Mouse (Mus musculus) cortical plate, adult 2 months (tissue): ENCODE measurements at regions not wholly inside any gene's neighbourhood (a gene's known extent, or its start where the extent isn't known, plus 50 kb on each side); places are given as distances from the start of the nearest gene placed in this dataset.

Experiments
- H3K27ac ChIP-seq: fragments of 200-500 bp; 2 replicates; pipeline ENCODE4 v1.5.1; 2012; ENCODE audit warnings: low read length, control low read depth, inconsistent platforms; ENCODE audit not compliant: insufficient read depth
- H3K4me1 ChIP-seq: fragments of 200-500 bp; 2 replicates; pipeline ENCODE4 v1.6.1; 2011; ENCODE audit warnings: low read length; ENCODE audit not compliant: control insufficient read depth, insufficient read depth
- H3K4me3 ChIP-seq: fragments of 200-500 bp; 2 replicates; pipeline ENCODE4 v1.5.1; 2011; ENCODE audit warnings: mild to moderate bottlenecking, low read length, control low read depth; ENCODE audit not compliant: insufficient read depth
- CTCF ChIP-seq: fragments of 200-500 bp; IDR thresholded peaks from 2 replicates; pipeline ENCODE4 v1.5.1; 2011; ENCODE audit warnings: mild to moderate bottlenecking, control low read depth, low read length; ENCODE audit not compliant: insufficient read depth; ENCODE audit errors: extremely low read depth
- POLR2A ChIP-seq: fragments of 200-500 bp; IDR thresholded peaks from 2 replicates; pipeline ENCODE4 v1.6.1; 2011; ENCODE audit warnings: mild to moderate bottlenecking, low read length, control low read depth; ENCODE audit not compliant: insufficient read depth; ENCODE audit errors: extremely low read depth

GRCm38 (mm10) chr10:116654091-116654490 lies 72.8 kb upstream of the Cnot2 start:
- Histone ChIP-seq H3K4me1 (no peaks in the 10 kb centered on the region), H3K27ac (no peak overlapping the region), H3K4me3 (no peak overlapping the region)
- TF ChIP-seq CTCF (no peak), POLR2A (no peak)

GRCm38 (mm10) chr10:116653511-116653945 lies 72.2 kb upstream of the Cnot2 start:
- Histone ChIP-seq H3K4me3 (no peak overlapping the region), H3K27ac (no peak overlapping the region), H3K4me1 (no peaks in the 10 kb centered on the region)
- TF ChIP-seq POLR2A = no peak
- TF ChIP-seq CTCF = peak; percentile 29

- TF ChIP-seq CTCF = no peak
- TF ChIP-seq POLR2A = no peak
- Histone ChIP-seq H3K27ac (no peak overlapping the region), H3K4me1 (no peaks in the 10 kb centered on the region), H3K4me3 (no peak overlapping the region)
Measured at GRCm38 (mm10) chr10:116649287-116649686, 68.0 kb upstream of the Cnot2 start.

- Histone ChIP-seq H3K4me3 (no peak overlapping the region), H3K27ac (no peak overlapping the region), H3K4me1 (no peaks in the 10 kb centered on the region)
- no peak for TF ChIP-seq CTCF
- no peak for TF ChIP-seq POLR2A
Measured at GRCm38 (mm10) chr10:116646035-116646434, 64.7 kb upstream of the Cnot2 start.

GRCm38 (mm10) chr10:116645631-116646030 lies 64.3 kb upstream of the Cnot2 start:
- Histone ChIP-seq H3K4me1 (no peaks in the 10 kb centered on the region), H3K4me3 (no peak overlapping the region), H3K27ac (no peak overlapping the region)
- no peak for TF ChIP-seq POLR2A
- no peak for TF ChIP-seq CTCF

- no peak for TF ChIP-seq CTCF
- TF ChIP-seq POLR2A = no peak
- Histone ChIP-seq H3K27ac (no peak overlapping the region), H3K4me3 (no peak overlapping the region), H3K4me1 (no peaks in the 10 kb centered on the region)
Measured at GRCm38 (mm10) chr10:116645108-116645507, 63.8 kb upstream of the Cnot2 start.
